Mouse (Mus musculus) heart, adult 2 months (tissue): ENCODE measurements around the gene Hist1h1t.

Experiments
- CTCF ChIP-seq: fragments of 200-600 bp; IDR thresholded peaks from 2 replicates; pipeline ENCODE4 v1.8.1; 2022; ENCODE audit warnings: antibody characterized with exemption, mild to moderate bottlenecking, moderate library complexity
- EP300 ChIP-seq: fragments of 200-500 bp; IDR thresholded peaks from 2 replicates; pipeline ENCODE4 v1.6.1; 2011; ENCODE audit warnings: low read depth, low read length, control low read depth; ENCODE audit not compliant: insufficient read depth

DNA sequence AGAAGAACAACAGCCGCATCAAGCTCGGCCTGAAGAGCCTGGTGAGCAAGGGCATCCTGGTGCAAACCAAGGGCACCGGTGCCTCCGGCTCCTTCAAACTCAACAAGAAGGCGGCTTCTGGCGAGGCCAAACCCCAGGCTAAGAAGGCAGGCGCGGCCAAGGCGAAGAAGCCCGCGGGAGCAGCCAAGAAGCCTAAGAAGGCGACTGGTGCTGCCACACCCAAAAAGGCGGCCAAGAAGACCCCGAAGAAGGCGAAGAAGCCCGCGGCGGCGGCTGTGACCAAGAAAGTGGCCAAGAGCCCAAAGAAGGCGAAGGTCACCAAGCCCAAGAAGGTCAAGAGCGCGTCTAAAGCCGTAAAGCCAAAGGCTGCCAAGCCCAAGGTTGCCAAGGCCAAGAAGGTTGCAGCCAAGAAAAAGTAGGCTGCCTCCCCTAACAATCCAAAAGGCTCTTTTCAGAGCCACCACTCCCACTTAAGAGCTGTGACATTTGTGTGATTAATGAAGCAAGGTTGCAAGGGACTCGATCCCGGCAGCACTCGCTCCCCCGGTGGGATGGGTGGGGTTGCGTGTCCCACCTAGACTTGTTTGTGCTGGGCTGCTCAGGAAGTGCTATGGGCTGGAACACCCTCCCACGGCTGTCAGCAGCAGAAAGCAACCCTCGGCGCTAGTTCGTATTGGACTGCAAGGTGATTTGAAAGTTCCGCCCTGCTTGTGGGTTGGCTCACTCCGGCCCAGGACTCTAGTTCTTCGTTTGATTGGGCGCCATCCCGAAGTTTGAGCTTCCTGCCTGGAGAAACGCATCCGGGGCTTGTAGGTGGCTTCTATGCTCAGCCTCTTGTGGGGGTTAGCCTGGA lies 43.7 kb downstream of the Hist1h1t start:
- TF ChIP-seq CTCF (0 out of 2 replicates have a peak, but pooled peaks have one; percentile 15), EP300 (peak; percentile 77; the same call in 1 of the 2 replicates)
